ENCODE assay signal across 31 mouse cellular contexts in genomic region chr11:46282612-46283011, GRCm38 (mm10). TPM values are rescaled to one million over a fixed set of nuclear protein-coding genes. Genes with fewer than 3 reads are reported as not detected.
"Had no signal": no experiment of that assay in that cellular context is flagged by ENCODE, and none has a peak within 500 bp of the region (broad histone marks: within the 10 kb centered on the region; RNA-seq: fewer than 3 reads in every experiment).

No protein-coding gene starts in this region.

- H3K27me3 ChIP-seq: heart, embryonic 12.5 days; hindbrain, embryonic 12.5 days; intestine, embryonic 15.5 days; limb, embryonic 13.5 days; limb, embryonic 15.5 days; liver, embryonic 12.5 days had no signal

- H3K27ac ChIP-seq: heart, embryonic 10.5 days; hindbrain, embryonic 10.5 days; hindbrain, embryonic 12.5 days; hindbrain, embryonic 14.5 days; intestine, embryonic 15.5 days; limb, embryonic 13.5 days; limb, embryonic 15.5 days; liver, embryonic 12.5 days had no signal

- DNase-seq: gastrocnemius, postnatal 25 days; heart, adult 18-20 months; heart, postnatal 10 days; heart, postnatal 4 days; kidney, adult 18-20 months; kidney, adult 8-10 months; kidney, postnatal 10 days; layer of hippocampus, adult 9-11 months; layer of hippocampus, postnatal 36 days; left cerebral cortex, postnatal 4 days had no signal

- H3K36me3 ChIP-seq: heart, embryonic 12.5 days; intestine, embryonic 15.5 days; limb, embryonic 15.5 days; liver, embryonic 12.5 days had no signal

- H3K4me3 ChIP-seq: heart, embryonic 10.5 days; heart, embryonic 12.5 days; hindbrain, embryonic 10.5 days; hindbrain, embryonic 12.5 days; intestine, embryonic 15.5 days; limb, embryonic 13.5 days; limb, embryonic 15.5 days; liver, embryonic 12.5 days had no signal

- H3K9me3 ChIP-seq: heart, embryonic 10.5 days; heart, embryonic 12.5 days; hindbrain, embryonic 10.5 days; hindbrain, embryonic 12.5 days; intestine, embryonic 15.5 days; limb, embryonic 13.5 days; limb, embryonic 15.5 days; liver, embryonic 12.5 days had no signal

- ATAC-seq: hindbrain, embryonic 16.5 days; inflammation-experienced regulatory T-cells, adult 6 months; intestine, embryonic 15.5 days; intestine, postnatal 0 days; liver, embryonic 12.5 days had no signal

- H3K4me1 ChIP-seq: heart, embryonic 10.5 days; heart, embryonic 12.5 days; hindbrain, embryonic 10.5 days; hindbrain, embryonic 12.5 days; intestine, embryonic 15.5 days; limb, embryonic 15.5 days had no signal

RNA-seq across cellular contexts. Expression of gene Fndc9, which starts 47.3 kb away (rescaled TPM):
- total RNA-seq: gastrocnemius, adult 18-20 months; gastrocnemius, adult 8-10 months; gastrocnemius, postnatal 25 days; gastrocnemius, postnatal 4 days; granulocyte monocyte progenitor cell, adult 5-6 weeks; heart, adult 18-20 months; heart, adult 8-10 months; heart, postnatal 10 days; heart, postnatal 25 days; heart, postnatal 4 days; liver, adult 2 months had no signal
- polyA plus RNA-seq: intestine, embryonic 15.5 days; kidney, embryonic 14.5 days; large intestine, adult 2 months; liver, adult 2 months; liver, embryonic 12.5 days had no signal
